Mouse (Mus musculus): ENCODE data around the gene Gstt3. TPM values are rescaled to one million over a fixed set of nuclear protein-coding genes. Genes with fewer than 3 reads are reported as not detected.
A peak's percentile ranks its signal among the peaks of the same experiment; 100 is the strongest.

Gene Gstt3
- polyA plus RNA-seq, 1 experiment = 97.4 TPM

- no peaks in the 10 kb centered on the region for H3K4me1 ChIP-seq (ENCODE audit: control insufficient read depth, insufficient read depth, low read length)
- peak; percentile 96 for TF ChIP-seq CTCF (conservative IDR thresholded peaks at IDR 0.05; ENCODE audit: insufficient read depth, insufficient read length, low read depth, low read length)
- TF ChIP-seq POLR2A (IDR thresholded peaks at IDR 0.05; ENCODE audit: low read depth, low read length) = no peak
- peak; percentile 81 for DNase-seq
- H3K4me3 ChIP-seq (ENCODE audit: insufficient read depth, low read depth, low read length) = no peak overlapping the region
- WGBS = 40% methylated on average over 3 of the region's 3 CpGs
- H3K36me3 ChIP-seq (ENCODE audit: control insufficient read depth, insufficient read depth, low read length) = peaks cover 1% of the 10 kb centered on the region; the same call in 1 of the 2 replicates
- no peaks in the 10 kb centered on the region for H3K27me3 ChIP-seq (replicated peaks; ENCODE audit: control insufficient read depth, insufficient read depth, low read length)
- no peak overlapping the region for H3K27ac ChIP-seq (ENCODE audit: insufficient read depth, low read depth, low read length)
Observed at GRCm38 (mm10) chr10:75744017-75744416, 37.2 kb downstream of the Gstt3 start.

DNA sequence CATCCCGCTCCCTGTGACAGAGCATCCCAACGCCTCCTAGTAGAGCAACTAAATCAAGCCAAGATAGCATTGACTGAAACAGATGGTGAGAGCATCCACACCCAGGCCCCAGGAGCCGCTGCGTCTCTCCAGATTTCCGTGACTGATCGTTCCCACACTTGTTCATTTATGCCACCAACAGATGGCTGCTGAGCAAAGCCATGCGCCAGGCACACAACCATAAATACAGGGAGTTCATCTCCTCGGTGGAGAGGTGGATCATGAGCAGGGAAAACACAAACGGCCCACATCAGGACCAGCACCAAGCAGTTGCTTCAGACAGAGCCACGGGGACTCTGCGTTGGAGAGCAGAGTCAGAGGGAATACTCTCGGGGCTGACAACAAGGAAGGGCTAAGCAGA lies 37.8 kb downstream of the Gstt3 start:
- DNase-seq = no peak
- H3K4me1 ChIP-seq (ENCODE audit: control insufficient read depth, insufficient read depth, low read length) = no peaks in the 10 kb centered on the region
- TF ChIP-seq POLR2A (IDR thresholded peaks at IDR 0.05; ENCODE audit: low read depth, low read length) = no peak
- no peak for TF ChIP-seq CTCF (conservative IDR thresholded peaks at IDR 0.05; ENCODE audit: insufficient read depth, insufficient read length, low read depth, low read length)
- H3K27me3 ChIP-seq (replicated peaks; ENCODE audit: control insufficient read depth, insufficient read depth, low read length) = no peaks in the 10 kb centered on the region
- 92% methylated on average over 12 of the region's 12 CpGs for WGBS
- peaks cover 1% of the 10 kb centered on the region; the same call in 1 of the 2 replicates for H3K36me3 ChIP-seq (ENCODE audit: control insufficient read depth, insufficient read depth, low read length)
- no peak overlapping the region for H3K27ac ChIP-seq (ENCODE audit: insufficient read depth, low read depth, low read length)
- no peak overlapping the region for H3K4me3 ChIP-seq (ENCODE audit: insufficient read depth, low read depth, low read length)

- 85% methylated on average over 3 of the region's 3 CpGs for WGBS
- TF ChIP-seq CTCF (conservative IDR thresholded peaks at IDR 0.05; ENCODE audit: insufficient read depth, insufficient read length, low read depth, low read length) = no peak
- no peak for TF ChIP-seq POLR2A (IDR thresholded peaks at IDR 0.05; ENCODE audit: low read depth, low read length)
Observed at GRCm38 (mm10) chr10:75740866-75741265, 40.3 kb downstream of the Gstt3 start.

DNA sequence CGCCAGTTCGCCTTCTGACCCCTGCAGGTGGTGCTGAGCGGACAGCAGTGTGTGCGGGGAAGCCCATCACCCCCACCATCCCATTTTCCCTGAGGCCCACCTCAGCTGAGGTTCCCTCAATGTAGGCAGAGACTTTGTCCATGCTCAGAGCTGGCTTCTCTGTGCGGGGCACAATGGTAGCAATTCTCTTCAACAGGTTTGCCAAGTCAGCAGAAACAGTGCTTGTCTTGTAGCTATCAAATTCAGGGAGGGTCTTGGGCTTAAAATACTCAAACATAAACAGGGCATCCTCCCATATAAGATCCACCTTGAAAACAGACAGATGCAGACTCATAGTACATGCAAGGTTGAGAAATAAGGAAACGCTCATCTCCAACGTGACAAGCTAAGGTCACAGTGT lies 55.8 kb downstream of the Gstt3 start:
- no peak for TF ChIP-seq CTCF (conservative IDR thresholded peaks at IDR 0.05; ENCODE audit: insufficient read depth, insufficient read length, low read depth, low read length)
- no peak for TF ChIP-seq POLR2A (IDR thresholded peaks at IDR 0.05; ENCODE audit: low read depth, low read length)
- no peaks in the 10 kb centered on the region for H3K27me3 ChIP-seq (replicated peaks; ENCODE audit: control insufficient read depth, insufficient read depth, low read length)
- no peak overlapping the region for H3K27ac ChIP-seq (ENCODE audit: insufficient read depth, low read depth, low read length)
- no peaks in the 10 kb centered on the region for H3K4me1 ChIP-seq (ENCODE audit: control insufficient read depth, insufficient read depth, low read length)
- no peak overlapping the region for H3K4me3 ChIP-seq (ENCODE audit: insufficient read depth, low read depth, low read length)
- H3K36me3 ChIP-seq (ENCODE audit: control insufficient read depth, insufficient read depth, low read length) = peaks cover under 1% of the 10 kb centered on the region
- 89% methylated on average over 7 of the region's 7 CpGs for WGBS
- no peak for DNase-seq

More at GRCm38 (mm10) chr10:75740866-75741265, 40.3 kb downstream of the Gstt3 start:
- H3K4me1 ChIP-seq (ENCODE audit: control insufficient read depth, insufficient read depth, low read length) = no peaks in the 10 kb centered on the region
- DNase-seq = peak; percentile 32
- H3K27ac ChIP-seq (ENCODE audit: insufficient read depth, low read depth, low read length) = no peak overlapping the region
- no peaks in the 10 kb centered on the region for H3K36me3 ChIP-seq (ENCODE audit: control insufficient read depth, insufficient read depth, low read length)
- no peaks in the 10 kb centered on the region for H3K27me3 ChIP-seq (replicated peaks; ENCODE audit: control insufficient read depth, insufficient read depth, low read length)
- no peak overlapping the region for H3K4me3 ChIP-seq (ENCODE audit: insufficient read depth, low read depth, low read length)

Other genes with a start within 250 kb of the Gstt3 start
- 2.1 and 2.2 TPM in 2 replicates for gene Lrrc75b, start 221.1 kb downstream of the Gstt3 start, polyA plus RNA-seq (2012; rRNA removed)
- gene Ggt1, start 219.8 kb downstream of the Gstt3 start, polyA plus RNA-seq (2012; rRNA removed) = 881 and 1,007 TPM in 2 replicates
- gene Ggt5, start 192.1 kb downstream of the Gstt3 start, polyA plus RNA-seq (2012; rRNA removed) = 34.5 and 48.3 TPM in 2 replicates
- gene Susd2, start 137.4 kb downstream of the Gstt3 start, polyA plus RNA-seq (2012; rRNA removed) = 193 and 196 TPM in 2 replicates
- gene Cabin1, start 17.1 kb downstream of the Gstt3 start, polyA plus RNA-seq (2012; rRNA removed) = 24.6 and 27.3 TPM in 2 replicates
- gene Ddt, start 8.0 kb downstream of the Gstt3 start, polyA plus RNA-seq (2012; rRNA removed) = 408 and 410 TPM in 2 replicates
- not detected in 2 replicates for gene Gm20441, start 460 bp downstream of the Gstt3 start, polyA plus RNA-seq (2012; rRNA removed)
- gene Gstt1, start 17.2 kb upstream of the Gstt3 start, polyA plus RNA-seq (2012; rRNA removed) = 492 and 514 TPM in 2 replicates
- gene Gstt4, start 41.1 kb upstream of the Gstt3 start, polyA plus RNA-seq (2012; rRNA removed) = 0.11 and 0.23 TPM in 2 replicates
- 1,054 and 1,473 TPM in 2 replicates for gene Gstt2, start 56.0 kb upstream of the Gstt3 start, polyA plus RNA-seq (2012; rRNA removed)
- gene Mif, start 78.8 kb upstream of the Gstt3 start, polyA plus RNA-seq (2012; rRNA removed) = 3,280 and 4,796 TPM in 2 replicates
- gene Derl3, start 112.0 kb upstream of the Gstt3 start, polyA plus RNA-seq (2012; rRNA removed) = 5.0 and 6.4 TPM in 2 replicates
- 34.6 and 37.7 TPM in 2 replicates for gene Smarcb1, start 140.2 kb upstream of the Gstt3 start, polyA plus RNA-seq (2012; rRNA removed)
- gene Chchd10, start 151.7 kb upstream of the Gstt3 start, polyA plus RNA-seq (2012; rRNA removed) = 1,587 and 1,621 TPM in 2 replicates
- 21.5 and 23.9 TPM in 2 replicates for gene Mmp11, start 155.1 kb upstream of the Gstt3 start, polyA plus RNA-seq (2012; rRNA removed)
- gene Gm867, start 159.3 kb upstream of the Gstt3 start, polyA plus RNA-seq (2012; rRNA removed) = 1.3 and 1.4 TPM in 2 replicates
- 1.2 and 3.8 TPM in 2 replicates for gene Vpreb3, start 161.6 kb upstream of the Gstt3 start, polyA plus RNA-seq (2012; rRNA removed)
- gene Gm5134, start 173.1 kb upstream of the Gstt3 start, polyA plus RNA-seq (2012; rRNA removed) = 0.03 TPM in 1 of 2 replicates, not detected in the other